Mouse (Mus musculus) megakaryocyte-erythroid progenitor cell, adult 5-6 weeks (primary cell): ENCODE measurements around the gene Spata22. TPM values are rescaled to one million over a fixed set of nuclear protein-coding genes. Genes with fewer than 3 reads are reported as not detected.
A peak's percentile ranks its signal among the peaks of the same experiment; 100 is the strongest.
"Not testable (repeated sequence)": the region's sequence is repeated elsewhere in the genome, so short reads cannot be mapped to it uniquely, and the experiment has no call there.

ENCODE experiments used
- ATAC-seq: replicated peaks from 2 replicates; pipeline ENCODE4 v1.8.0; 2016; ENCODE audit warnings: mild to moderate bottlenecking, inconsistent platforms; ENCODE audit not compliant: severe bottlenecking, poor library complexity, low FRiP score, low TSS enrichment
- total RNA-seq, 2 experiments: library from RNA; stranded (forward) in 1 of 2; stranded (reverse) in 1 of 2; fragments of 200-1000, 215-1000 nt in 1 of 2; fragments of >200 nt in 1 of 2; fragmentation: Nextera tagmentation in 1 of 2; gene quantifications; 2 replicates each; pipeline ENCODE4 v1.2.3; 2014 to 2017

Gene Spata22
- not detected in 2 replicates for total RNA-seq (2014; fragmentation: Nextera tagmentation)
- not detected in 2 replicates for total RNA-seq (2017)

- no peak for ATAC-seq
These were observed at the start of gene Spata22, which contains the start of the genes Aspa and Gm49340 for GRCm38 (mm10) chr11:73329442-73329841. Spata22 (plus strand) TSS chr11:73329741. Aspa (minus strand) TSS chr11:73329596. Gm49340 (plus strand) TSS chr11:73329741.

DNA sequence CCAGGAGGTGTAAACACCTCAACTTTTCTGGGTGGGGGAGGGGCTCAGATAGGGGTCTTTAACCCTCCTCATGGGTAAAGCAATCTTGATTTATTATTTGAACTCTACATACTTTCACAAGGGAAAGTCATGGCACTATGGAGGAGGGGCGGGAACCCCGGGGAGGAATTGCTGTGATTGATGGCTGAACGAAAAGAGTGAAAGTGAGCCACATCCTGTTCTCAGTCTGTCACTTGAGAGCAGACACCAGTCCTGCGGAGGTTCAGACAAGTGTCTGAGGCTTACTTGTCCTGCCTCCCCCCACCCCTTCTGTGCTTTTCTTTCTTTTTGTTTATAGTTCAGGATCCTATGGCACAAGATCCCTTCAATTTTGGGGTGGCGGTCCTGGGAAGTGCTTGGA, 48.8 kb upstream of the Spata22 start:
- ATAC-seq: no peak

GRCm38 (mm10) chr11:73281528-73282027, 48.0 kb upstream of the Spata22 start:
- peak; percentile 60 for ATAC-seq

DNA sequence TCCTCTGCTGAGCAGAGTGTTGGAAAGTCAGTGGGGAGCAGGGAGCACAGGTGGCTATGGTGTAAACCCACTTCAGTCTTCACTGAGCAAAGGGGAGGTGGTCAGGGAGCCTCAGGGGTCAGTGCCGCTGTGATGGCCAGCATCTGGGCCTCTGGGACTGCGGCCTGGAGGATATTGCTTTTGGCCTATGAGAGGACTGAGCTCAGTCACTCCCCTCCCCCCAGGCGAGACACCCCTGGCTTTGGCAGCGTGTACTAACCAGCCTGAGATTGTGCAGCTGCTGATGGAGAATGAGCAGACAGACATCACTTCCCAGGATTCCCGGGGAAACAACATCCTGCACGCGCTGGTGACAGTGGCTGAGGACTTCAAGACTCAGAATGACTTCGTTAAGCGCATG, 46.2 kb upstream of the Spata22 start:
- no peak for ATAC-seq

GRCm38 (mm10) chr11:73283926-73284325, 45.6 kb upstream of the Spata22 start:
- no peak for ATAC-seq

GRCm38 (mm10) chr11:73284351-73284750, 45.2 kb upstream of the Spata22 start:
- no peak for ATAC-seq

DNA sequence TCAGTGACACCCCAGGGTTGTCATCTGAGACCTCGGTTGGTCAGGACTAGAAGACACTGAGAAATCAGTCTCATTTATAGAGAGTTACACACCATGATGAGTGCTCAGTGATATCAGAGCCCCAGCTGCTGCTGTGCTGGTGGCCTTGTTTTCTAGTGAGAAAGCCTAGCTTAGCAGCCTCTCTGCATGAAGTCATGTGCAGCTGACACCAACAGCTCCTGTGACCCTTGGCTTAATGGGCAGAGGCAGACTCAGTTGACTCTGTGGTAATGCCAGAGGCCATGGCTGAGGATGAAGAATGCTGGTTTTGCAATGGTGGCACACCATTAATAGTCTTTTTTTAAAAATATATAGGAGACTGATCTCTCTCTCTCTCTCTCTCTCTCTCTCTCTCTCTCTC, 39.9 kb upstream of the Spata22 start:
- ATAC-seq: no peak

- ATAC-seq: no peak
These were observed 26.4 kb upstream of the Spata22 start for GRCm38 (mm10) chr11:73303123-73303522.

GRCm38 (mm10) chr11:73315961-73316360, 13.6 kb upstream of the Spata22 start:
- ATAC-seq: no peak

GRCm38 (mm10) chr11:73318581-73318980, 11.0 kb upstream of the Spata22 start:
- ATAC-seq: not testable (repeated sequence)

GRCm38 (mm10) chr11:73321064-73321463, 8.5 kb upstream of the Spata22 start:
- not testable (repeated sequence) for ATAC-seq

- ATAC-seq: no peak; the same call in 1 of the 2 replicates
These were observed 5.4 kb upstream of the Spata22 start for GRCm38 (mm10) chr11:73323906-73324830.

DNA sequence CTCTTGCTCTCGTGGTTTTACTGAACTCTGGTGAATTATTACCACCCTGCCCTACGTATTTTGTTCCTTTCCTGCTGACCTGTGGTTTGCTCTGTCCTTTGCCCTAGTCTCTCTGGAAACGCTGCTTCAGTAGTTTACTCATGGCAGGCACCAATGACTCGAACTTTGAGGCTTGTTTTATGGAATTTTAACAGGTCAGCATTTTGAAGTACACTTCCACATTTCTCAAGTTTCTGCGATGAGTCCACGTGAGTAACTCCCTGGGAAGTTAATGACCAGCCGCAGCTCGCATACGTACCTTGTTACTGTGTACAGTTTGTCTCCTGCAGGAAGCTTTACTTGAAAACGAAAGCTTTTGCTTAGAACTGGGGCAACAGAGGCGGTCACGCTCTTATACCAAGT, 3.1 kb upstream of the Spata22 start:
- no peak for ATAC-seq

GRCm38 (mm10) chr11:73327361-73327760, 2.2 kb upstream of the Spata22 start:
- no peak for ATAC-seq

GRCm38 (mm10) chr11:73333357-73333756, 3.8 kb downstream of the Spata22 start:
- no peak for ATAC-seq

- no peak for ATAC-seq
These were observed 7.4 kb downstream of the Spata22 start for GRCm38 (mm10) chr11:73336919-73337318.

DNA sequence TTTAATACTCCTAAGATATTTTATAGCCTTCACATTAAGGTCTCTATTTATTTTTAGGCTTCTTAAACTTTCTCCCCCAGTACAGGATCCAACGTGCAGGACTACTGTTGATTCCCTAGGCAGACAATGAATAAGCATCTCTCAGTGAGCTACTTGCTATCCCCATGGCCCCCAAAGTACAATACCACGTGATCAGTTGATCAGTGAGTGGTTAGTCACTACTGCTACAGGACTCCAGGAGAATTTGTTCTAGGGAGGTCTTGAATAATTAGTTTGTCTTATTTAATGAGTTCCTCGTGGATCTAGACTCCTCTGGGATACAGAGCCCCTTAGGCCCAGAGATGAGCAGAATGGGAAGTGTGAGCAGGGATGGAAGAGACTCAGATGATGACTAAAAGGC, 20.9 kb downstream of the Spata22 start, which contains the start of gene Olfr20:
TSS of gene Olfr20 (plus strand) at position 301 of the 400 bp plus-strand sequence.
- ATAC-seq: no peak

DNA sequence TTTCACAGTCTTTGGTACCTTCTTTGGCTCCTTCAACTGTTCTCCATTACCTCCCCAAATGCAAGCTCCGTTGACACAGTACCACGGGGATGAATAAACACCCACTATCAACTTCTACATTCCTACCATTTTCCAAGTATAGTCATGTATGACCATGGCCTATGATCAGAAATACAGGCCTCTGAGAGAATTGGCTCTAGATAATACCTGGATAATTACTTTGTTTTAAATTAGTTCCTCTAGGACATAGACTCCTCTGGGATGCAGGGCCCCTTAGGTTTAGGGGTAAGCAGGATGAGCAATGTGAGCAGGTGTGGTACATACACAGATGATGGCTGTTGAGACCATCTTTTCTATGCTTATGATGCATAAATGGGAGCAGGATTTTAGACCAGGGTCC, 41.4 kb downstream of the Spata22 start, which contains the start of gene Olfr376:
TSS of gene Olfr376 (plus strand) at position 301 of the 400 bp plus-strand sequence.
- no peak for ATAC-seq

DNA sequence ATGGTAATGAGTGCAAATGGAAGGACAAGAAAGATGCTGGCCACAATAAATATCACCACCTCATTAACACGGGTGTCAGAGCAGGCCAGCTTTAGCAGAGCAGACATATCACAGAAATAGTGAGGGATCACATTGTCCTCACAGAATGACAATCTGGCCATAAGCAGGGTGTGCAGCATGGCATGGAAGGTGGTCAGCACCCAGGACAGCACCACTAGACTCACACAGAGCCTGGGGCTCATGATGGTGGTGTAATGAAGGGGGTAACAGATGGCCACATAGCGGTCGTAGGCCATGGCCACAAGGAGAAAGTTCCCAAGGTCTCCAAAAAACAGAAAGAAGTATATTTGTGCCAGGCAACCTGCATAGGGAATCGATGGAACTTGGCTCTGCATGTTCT, 65.8 kb downstream of the Spata22 start:
- no peak for ATAC-seq
